Mouse (Mus musculus): Measurements from ENCODE around the gene Glcci1.

The Glcci1 gene

GRCm38 (mm10) chr6:8509551-8509950, at the start of gene Glcci1:
Gene Glcci1 (plus strand): TSS chr6:8509600.
- DNase-seq, result peak; percentile 78 to 84

- no peak for DNase-seq
Measured at GRCm38 (mm10) chr6:8462447-8462846, 47.0 kb upstream of the Glcci1 start.

DNA sequence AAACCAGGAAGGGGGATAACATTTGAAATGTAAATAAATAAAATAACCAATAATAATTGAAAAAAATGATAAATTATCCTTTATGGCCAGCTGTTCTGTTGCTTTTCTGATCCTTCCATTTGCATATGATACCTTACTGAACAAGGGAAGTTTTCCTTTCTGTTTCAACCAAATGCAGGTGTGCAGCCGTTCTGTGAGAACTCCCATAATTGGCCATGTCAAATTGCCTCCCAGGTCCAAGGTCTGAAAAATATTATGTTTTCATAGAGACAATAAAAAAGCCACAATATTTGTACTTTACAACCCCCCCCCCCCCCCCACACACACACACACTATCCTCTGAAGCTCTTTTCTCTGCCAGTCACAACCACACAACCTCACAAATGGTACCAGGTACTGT, 44.0 kb upstream of the Glcci1 start:
- no peak for DNase-seq

GRCm38 (mm10) chr6:8465985-8466384, 43.4 kb upstream of the Glcci1 start:
- no peak for DNase-seq

DNA sequence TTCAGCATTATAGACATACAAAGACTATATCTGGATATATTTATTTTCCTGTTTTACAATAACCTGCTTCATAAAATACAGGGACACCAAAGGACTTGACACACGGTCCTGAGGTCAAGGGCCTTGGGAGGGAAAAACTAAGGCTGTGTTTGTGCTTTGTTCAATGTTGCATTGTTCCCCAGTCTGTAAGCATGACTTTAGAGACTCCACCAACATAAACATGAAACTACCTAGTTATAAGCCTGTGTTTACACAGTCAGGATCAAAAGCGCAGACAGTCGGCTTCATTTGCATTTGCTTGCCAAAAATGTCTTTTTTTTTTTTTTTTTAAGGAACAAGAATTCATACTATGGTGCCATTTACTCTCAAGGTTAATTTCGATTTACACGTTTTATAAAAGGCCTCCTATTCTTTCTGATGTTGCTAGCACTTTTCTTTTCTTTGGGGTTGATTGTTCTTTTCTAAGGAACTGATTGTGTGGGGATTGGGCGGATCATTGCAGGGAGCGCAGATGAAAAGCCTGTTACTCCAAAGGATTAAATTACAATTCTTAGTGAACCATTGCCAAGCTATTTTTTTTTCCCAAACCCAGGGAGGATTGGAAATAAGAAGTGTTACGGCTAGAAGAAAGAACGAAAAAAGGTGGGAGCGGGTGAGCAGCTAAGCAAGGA, 41.6 kb upstream of the Glcci1 start:
- no peak for DNase-seq

- no peak for DNase-seq
Measured at GRCm38 (mm10) chr6:8469918-8470317, 39.5 kb upstream of the Glcci1 start.

DNA sequence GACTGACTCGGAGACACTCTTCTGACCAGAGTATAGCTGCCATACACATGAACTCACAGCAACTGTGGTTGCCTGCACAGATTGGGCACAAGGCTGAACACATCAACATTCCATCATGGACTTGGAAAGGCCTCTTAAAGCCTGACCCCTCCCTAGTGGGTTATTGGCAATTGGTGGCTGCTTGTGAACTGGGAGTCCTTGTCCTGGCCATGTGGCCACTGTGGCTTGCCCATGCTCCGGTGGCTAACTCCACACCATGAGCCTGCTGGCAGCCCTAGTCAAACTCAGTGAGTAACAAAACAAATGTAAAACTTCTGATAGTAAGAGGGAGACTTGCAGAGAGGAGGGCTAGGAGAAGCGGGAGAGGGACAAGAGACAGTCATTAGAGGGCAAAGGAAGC, 37.3 kb upstream of the Glcci1 start:
- no peak for DNase-seq

GRCm38 (mm10) chr6:8472915-8473314, 36.5 kb upstream of the Glcci1 start:
- DNase-seq, result peak; percentile 36 to 81

DNA sequence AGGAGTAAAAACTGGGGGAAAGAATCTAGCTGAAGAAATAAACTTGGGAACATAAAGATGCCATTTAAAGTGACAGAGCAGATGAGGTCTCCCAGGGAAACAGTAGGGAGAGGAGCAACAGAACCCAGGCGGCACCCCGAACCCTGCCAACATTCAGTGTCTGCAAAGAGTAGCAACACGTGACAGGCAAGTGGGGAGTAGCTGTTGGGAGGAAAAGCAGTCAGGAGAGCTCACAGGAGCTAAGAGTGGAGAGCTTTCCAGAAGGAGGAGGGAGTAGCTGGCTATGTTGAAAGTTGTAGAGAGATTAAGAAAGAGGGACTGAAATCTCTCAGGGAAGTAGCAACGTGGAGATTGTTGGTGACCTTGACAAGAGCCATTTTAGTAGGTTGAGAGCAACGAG, 35.9 kb upstream of the Glcci1 start:
- DNase-seq, result peak; percentile 22 to 64

- no peak for DNase-seq
Measured at GRCm38 (mm10) chr6:8474316-8474715, 35.1 kb upstream of the Glcci1 start.

GRCm38 (mm10) chr6:8474820-8475219, 34.6 kb upstream of the Glcci1 start:
- DNase-seq, result peak in 1 of 2 experiments; percentile 27

- DNase-seq, result no peak
Measured at GRCm38 (mm10) chr6:8479176-8479575, 30.2 kb upstream of the Glcci1 start.

DNA sequence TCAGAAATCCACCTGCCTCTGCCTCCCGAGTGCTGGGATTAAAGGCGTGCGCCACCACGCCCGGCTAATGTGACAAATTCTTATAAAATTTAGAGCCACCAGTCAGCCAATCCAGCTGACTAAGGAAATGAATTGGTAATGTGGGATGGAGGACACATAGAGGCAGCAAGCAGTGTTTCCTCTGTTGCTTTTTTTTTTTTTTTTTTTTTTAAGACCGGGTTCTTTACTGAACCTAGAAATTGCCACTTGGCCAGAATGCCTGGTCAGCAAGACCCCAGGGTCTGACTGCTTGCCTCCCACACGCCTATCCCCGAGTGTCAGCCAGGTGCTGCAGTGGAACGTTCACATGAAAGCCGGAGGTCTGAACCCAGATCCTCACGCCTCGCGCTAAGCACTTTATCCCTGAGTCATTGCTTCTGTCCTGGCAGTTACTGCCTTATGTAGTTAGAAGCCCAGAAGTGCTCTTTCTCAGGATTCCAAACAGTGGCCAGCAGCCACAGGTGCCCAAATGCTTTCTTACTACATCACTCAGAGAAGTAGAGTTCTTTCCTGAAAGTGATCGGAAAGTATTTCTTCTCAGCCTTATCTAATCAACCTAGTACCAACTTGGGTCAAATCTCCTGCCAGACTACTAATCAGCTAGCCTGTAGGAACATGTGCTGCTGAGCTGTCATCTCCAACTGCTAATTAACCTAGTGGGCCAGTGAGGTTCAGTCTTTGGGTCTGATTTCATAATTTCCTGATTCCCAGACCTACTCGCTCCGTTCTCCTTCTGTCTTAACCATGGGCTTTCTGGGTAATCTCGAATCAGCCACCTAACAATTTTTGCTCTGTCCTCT, 24.7 kb upstream of the Glcci1 start:
- no peak for DNase-seq

GRCm38 (mm10) chr6:8485414-8486175, 23.8 kb upstream of the Glcci1 start:
- peak; percentile 33 to 52 for DNase-seq

DNA sequence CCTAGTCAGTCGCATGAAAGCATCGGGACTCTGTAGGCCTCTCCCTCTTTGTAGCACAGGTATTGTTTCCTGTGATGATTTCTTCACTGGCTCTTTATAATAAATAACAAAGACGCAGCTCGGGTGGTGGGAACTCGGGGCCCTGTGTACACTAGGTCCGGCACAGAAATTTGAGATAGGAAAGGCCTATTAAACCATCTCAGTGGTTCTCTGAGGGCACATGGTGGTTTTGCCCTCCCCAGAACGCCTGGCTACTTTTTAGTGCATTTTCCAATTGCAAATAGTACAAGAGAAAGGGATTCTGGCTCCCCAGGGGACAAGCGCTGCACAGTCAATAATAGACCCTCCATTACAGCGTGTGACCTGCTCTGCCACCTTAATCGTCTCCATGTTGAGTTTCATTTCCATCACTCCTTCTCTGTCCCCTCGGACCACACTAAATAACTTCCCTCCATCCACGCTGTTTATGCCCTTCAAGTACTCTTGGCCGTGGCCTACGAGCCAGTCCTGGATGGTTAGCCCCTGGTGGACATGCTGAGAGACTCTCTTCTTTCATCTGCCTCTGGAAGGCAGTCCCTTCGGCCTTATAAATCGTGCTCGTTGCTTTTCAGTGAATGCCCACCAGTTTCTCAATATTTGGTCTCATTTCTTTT, 22.9 kb upstream of the Glcci1 start:
- DNase-seq, result no peak

DNA sequence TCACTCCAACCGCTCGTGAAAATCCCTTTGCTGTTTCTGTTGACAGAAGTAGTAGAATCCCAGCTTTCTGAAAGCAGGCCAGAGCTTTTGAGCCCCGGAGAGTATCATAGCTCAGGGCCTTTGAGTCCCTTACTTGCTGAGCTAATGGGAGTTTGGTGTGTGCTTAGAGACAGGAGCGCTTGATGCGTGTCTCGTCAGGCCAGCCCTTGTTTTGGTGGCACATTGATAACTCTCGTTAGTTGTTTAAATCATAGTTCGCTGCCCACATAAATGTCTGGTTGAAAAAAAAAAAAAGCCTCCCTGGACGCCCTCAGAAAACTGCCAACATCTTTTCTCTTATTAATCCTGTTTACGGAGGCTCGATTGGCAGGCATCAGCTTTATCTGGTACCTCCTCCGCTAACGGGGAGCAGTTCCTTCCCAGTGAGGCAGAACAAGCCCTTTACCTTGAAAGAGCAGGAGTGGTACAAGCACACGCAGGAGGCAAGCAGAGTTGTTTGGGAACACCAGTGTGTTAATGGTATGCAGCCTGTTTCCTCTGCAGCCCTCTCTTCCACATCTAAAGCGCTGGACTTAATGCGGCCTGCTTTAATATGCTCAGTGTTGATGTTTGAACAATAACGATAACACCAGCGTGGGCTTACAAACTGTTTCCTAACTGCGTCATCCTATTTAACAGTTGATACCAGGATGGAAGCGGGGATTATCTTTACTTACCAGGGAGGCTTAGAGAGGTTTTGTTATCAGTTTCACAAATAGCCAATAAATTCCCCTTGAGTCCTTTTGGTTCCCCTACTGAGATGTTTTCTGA, 22.2 kb upstream of the Glcci1 start:
- no peak for DNase-seq

- DNase-seq, result no peak
Measured at GRCm38 (mm10) chr6:8488249-8488648, 21.2 kb upstream of the Glcci1 start.

DNA sequence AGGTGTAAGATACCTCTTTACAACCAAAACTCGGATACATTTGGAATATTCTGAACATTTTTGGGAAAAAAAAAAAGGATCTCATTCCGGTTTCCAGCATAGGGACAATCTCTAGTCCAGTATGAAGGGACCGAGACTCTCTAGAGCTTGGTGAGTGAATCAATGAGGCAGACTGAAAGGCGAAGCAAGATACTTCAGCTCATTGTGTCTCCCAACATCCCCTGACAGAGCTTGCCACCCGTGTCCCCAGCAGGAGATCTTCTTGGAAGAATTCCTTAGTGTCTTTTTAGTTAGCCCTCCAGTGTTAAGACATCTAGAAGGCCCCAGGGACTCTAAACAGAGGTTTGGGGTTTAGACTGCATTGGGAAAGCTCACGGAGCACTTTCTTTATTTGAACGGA, 20.1 kb upstream of the Glcci1 start:
- DNase-seq, result no peak

GRCm38 (mm10) chr6:8489938-8490585, 19.3 kb upstream of the Glcci1 start:
- no peak for DNase-seq

- no peak for DNase-seq
Measured at GRCm38 (mm10) chr6:8492248-8492647, 17.2 kb upstream of the Glcci1 start.

DNA sequence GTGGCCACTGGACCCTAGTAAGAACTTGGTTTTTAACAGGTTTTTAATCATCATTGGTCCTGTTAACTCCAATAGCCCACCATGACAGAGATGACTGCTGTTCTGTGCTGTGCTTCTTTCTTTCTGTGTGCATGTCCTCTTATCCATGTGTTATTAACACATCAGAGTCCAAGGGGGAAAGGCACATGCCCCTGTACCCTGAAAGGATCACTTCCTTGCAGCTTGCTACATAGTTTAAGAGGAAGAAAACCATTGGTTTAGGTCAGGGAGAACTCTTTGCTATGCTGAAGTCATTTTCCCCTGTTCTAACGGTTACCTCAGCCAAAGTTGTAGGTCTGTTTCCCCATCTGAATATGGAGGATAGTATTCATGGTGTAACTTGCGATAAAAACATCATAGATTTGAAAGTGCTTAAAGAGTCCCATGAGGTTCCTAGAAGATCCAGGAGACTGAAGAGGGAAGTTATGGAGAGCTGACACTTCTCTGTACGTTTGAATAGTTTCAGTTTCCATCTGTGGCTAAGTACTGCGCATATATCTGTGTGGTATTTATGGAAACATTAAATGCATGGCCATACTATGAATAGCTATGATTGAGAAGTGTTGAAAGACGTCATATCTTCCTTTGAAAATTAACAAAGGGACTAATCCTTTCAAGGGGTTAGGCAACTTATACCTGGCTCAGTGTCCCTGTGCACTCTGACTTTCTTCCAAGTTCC, 14.1 kb upstream of the Glcci1 start:
- no peak for DNase-seq
